Mouse (Mus musculus) right cerebral cortex, postnatal 14 days (tissue): ENCODE data around the gene Gjb2.
"Not testable (repeated sequence)": the region's sequence is repeated elsewhere in the genome, so short reads cannot be mapped to it uniquely, and the experiment has no call there.

ENCODE experiments used
- DNase-seq: peaks from one replicate; pipeline ENCODE4 v3.0.0; 2022

The Gjb2 gene

GRCm38 (mm10) chr14:57104106-57105023 lies at the start of gene Gjb2:
Gjb2 (minus strand) TSS chr14:57104702.
- DNase-seq, result peak; percentile 27

GRCm38 (mm10) chr14:57145741-57146140 lies 41.2 kb upstream of the Gjb2 start:
- DNase-seq, result no peak

GRCm38 (mm10) chr14:57135265-57135664 lies 30.8 kb upstream of the Gjb2 start:
- DNase-seq, result no peak

GRCm38 (mm10) chr14:57133161-57133661 lies 28.7 kb upstream of the Gjb2 start, which contains the start of gene Gjb6:
Gjb6 (minus strand) TSS chr14:57133611.
- peak; percentile 21 for DNase-seq

- DNase-seq, result no peak
These were observed 22.9 kb upstream of the Gjb2 start for GRCm38 (mm10) chr14:57127383-57127782.

GRCm38 (mm10) chr14:57122295-57122694 lies 17.8 kb upstream of the Gjb2 start:
- no peak for DNase-seq

- peak; percentile 28 for DNase-seq
These were observed 11.5 kb upstream of the Gjb2 start, which contains the start of gene Gm4491 for GRCm38 (mm10) chr14:57115823-57116544. Gm4491 (minus strand) TSS chr14:57115883.

- peak; percentile 28 for DNase-seq
These were observed 4.7 kb upstream of the Gjb2 start for GRCm38 (mm10) chr14:57109194-57109593.

GRCm38 (mm10) chr14:57107916-57108315 lies 3.4 kb upstream of the Gjb2 start:
- no peak for DNase-seq

- no peak for DNase-seq
These were observed 2.6 kb upstream of the Gjb2 start for GRCm38 (mm10) chr14:57107091-57107490.

- DNase-seq, result no peak
These were observed 1.2 kb upstream of the Gjb2 start for GRCm38 (mm10) chr14:57105721-57106120.

GRCm38 (mm10) chr14:57105111-57105510 lies 609 bp upstream of the Gjb2 start:
- DNase-seq, result no peak

GRCm38 (mm10) chr14:57103711-57104105 lies 794 bp downstream of the Gjb2 start:
- DNase-seq, result no peak

- no peak for DNase-seq
These were observed 1.4 kb downstream of the Gjb2 start for GRCm38 (mm10) chr14:57103121-57103520.

GRCm38 (mm10) chr14:57101623-57102022 lies 2.9 kb downstream of the Gjb2 start:
- no peak for DNase-seq

GRCm38 (mm10) chr14:57095855-57096254 lies 8.6 kb downstream of the Gjb2 start:
- DNase-seq, result no peak

GRCm38 (mm10) chr14:57093029-57093428 lies 11.5 kb downstream of the Gjb2 start:
- DNase-seq, result peak; percentile 47

- no peak for DNase-seq
These were observed 14.5 kb downstream of the Gjb2 start for GRCm38 (mm10) chr14:57090001-57090400.

GRCm38 (mm10) chr14:57089107-57089506 lies 15.4 kb downstream of the Gjb2 start:
- DNase-seq, result no peak

GRCm38 (mm10) chr14:57084180-57084668 lies 20.3 kb downstream of the Gjb2 start:
- DNase-seq, result no peak

GRCm38 (mm10) chr14:57082863-57083262 lies 21.6 kb downstream of the Gjb2 start:
- no peak for DNase-seq

- no peak for DNase-seq
These were observed 29.0 kb downstream of the Gjb2 start for GRCm38 (mm10) chr14:57075537-57075936.

- DNase-seq, result not testable (repeated sequence)
These were observed 34.6 kb downstream of the Gjb2 start for GRCm38 (mm10) chr14:57069906-57070305.
